Mouse (Mus musculus) embryonic fibroblast, embryonic 13.5 days (primary cell): Measurements from ENCODE around the gene C2cd4a.

ENCODE experiments used
- CTCF ChIP-seq: IDR thresholded peaks from 2 replicates; pipeline ENCODE4 v1.5.1; 2011; ENCODE audit warnings: mild to moderate bottlenecking, control low read depth, low read length, moderate library complexity, borderline replicate concordance; ENCODE audit not compliant: insufficient read depth
- POLR2A ChIP-seq: IDR thresholded peaks from 2 replicates; pipeline ENCODE4 v1.6.1; 2011; ENCODE audit warnings: low read depth, mild to moderate bottlenecking, control low read depth, low read length, moderate library complexity

DNA sequence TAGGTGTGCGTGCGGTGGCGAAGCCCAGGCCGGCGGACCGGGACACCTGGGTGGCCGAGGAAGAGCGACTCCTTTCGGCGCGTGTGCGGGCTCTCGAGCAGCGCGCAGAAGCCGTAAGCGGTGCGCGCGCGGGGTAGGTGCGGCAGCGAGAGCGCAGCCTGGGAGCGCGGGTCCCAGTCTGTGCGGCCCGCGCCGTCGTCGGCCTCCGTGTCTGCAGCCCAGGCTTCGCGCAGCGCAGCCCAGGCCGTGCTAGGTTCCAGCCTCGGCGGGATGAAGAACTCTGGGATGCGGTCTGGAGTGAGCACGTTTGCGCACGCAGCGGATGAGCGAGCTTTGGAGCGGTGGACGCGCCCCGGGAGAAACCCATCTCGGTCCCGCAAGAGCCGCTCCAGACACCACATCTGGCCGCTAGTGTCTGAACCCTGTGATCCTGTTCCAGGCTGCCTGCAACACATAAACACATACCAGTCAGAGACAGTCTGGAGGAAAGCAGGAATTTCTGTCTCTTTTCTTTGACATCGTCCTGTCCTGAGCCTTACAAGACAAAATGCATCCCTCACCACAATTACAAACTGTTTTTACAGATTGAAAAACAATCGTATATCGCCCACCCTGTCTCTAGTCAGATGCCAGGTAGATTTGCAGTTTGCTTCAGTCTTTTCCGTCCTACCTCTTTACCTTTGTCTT lies 628 bp downstream of the C2cd4a start:
- TF ChIP-seq CTCF: no peak
- no peak for TF ChIP-seq POLR2A
